Mouse (Mus musculus) activated CD4-positive, CD25-positive, alpha-beta regulatory T cell (primary cell): Measurements from ENCODE around the gene Rab11b. TPM values are rescaled to one million over a fixed set of nuclear protein-coding genes. Genes with fewer than 3 reads are reported as not detected.

Source experiments
- polyA plus RNA-seq, 2 experiments: library from polyadenylated mRNA; unstranded; fragments of 100-300 nt; shearing (Covaris generic); gene quantifications; one replicate each; pipeline ENCODE4 v1.2.1; 2017

Rab11b gene
- polyA plus RNA-seq: 100 to 1,000 TPM; 257 to 293 TPM

DNA sequence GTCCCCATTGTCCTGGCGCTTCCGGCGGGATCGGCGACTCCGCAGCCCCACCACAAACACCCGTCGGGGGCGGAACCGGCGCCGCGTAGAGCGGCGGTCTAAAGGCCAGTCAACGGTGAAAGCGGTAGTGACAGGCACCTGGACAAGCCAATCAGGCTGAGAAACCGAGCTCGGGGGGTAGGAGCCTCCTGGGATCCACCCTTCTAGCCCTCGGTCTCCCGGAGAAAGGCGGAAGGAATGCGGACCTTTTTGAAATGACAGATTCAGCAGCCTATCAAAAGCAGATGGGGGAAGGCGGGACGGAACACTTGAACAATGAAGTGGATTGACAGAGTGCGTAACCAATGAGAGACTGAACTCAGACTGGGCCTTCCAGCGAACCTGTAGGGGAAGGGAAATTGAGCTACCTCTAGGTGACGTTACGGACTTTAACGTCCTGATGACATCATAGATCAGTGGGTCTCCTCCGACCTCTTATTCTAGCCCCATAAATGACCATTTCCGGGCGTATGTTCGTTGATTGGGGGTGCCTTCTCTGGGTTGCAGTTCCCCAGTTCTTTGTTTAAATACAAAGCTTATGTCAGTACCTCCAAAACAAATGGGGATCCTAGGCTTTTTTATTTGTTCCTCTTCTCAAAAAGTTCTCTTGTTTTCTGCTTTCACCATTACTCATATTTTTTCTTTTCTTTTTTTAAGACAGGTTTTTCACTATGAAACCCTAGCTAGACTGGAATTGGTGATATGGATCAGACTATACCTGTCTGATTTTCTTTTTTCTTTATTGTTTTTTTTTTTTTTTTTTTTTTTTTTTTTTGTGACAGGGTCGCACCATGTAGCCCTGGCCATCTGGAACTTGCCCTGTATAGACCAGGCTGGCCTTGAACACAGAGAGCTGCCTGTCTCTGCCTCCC lies at the start of gene Rab11b:
Gene Rab11b, minus strand, starts transcription at position 276 of the 911 bp plus-strand sequence.

DNA sequence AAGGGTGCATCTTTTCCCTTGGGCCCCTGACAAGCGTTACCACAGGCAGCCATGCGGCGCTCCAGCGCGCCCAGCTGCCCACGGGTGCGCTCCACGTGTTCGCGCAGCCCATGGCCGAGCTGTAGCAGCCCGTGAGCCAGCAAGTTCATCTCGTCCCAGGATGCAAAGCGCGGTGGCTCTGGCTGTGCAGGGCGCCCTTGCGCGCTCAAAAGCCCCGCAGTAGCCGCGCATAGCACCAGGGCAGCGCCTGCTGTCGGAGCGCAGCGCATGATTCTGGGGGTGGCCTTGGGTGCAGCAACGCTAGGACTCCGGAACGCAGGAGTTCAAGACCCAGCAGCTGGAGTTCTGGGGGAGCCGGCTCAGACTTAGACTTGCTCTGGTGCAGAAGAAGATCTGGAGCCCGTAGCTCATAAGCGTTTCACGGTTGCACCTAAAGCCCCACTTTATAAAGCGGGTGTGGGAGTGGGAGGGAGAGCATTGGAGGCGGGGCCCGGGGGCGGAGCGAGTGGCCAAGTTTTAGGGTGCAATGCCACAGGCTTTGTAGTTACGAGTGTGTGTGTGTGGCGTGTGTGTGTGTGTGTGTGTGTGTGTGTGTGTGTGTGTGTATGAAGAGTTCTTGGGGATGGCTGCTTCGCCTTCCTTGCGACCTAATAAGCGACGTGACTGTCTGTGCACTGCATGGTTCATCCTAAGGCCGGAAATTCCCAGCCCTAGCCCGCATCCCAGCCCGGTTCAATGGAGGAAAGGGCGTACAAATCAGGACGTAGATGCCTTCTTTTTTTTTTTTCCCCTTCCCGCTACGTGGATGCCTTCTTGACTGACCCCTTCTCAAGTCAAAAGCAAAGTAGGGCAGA lies 21.0 kb upstream of the Rab11b start, which contains the start of gene Angptl4:
Gene Angptl4, minus strand, starts transcription at position 707 of the 854 bp plus-strand sequence.

DNA sequence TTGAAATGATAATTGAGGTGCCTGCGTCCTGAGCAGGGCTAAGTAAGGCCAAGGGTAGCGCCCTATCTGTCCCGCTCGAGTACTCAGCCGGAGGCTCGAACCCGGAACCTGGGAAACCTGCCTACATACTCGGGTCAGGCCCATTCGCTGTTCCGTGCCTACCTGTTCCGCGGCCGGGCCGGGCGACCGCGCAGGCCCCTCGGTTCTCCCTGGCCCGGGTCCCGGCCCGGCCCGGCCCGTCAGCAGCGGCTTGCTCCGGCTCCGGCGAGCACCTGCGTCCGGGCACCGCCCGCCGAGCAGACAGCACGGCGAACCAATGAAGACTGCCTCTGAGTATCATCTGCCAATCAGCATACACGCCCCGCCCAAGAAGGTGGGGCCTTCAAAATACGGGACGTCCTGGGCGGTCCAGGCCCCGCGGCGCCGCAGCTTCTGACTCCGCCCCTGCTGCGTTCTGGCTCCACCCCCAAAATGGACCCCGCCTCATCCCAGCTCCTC lies 41.9 kb downstream of the Rab11b start, which contains the start of gene March2:
Gene March2, minus strand, starts transcription at position 287 of the 498 bp plus-strand sequence.

Other genes starting within 250 kb of the Rab11b start
- 10 to 100 TPM; 63.7 to 99.0 TPM for gene Adamts10, start 236.3 kb downstream of the Rab11b start, polyA plus RNA-seq
- 100 to 1,000 TPM in 1 of 2 experiments, 10 to 100 TPM in 1; 24.4 to 168 TPM for gene Myo1f, start 204.8 kb downstream of the Rab11b start, polyA plus RNA-seq
- gene Zfp414, start 131.4 kb downstream of the Rab11b start, polyA plus RNA-seq: 10 to 100 TPM; 63.4 to 90.3 TPM
- gene Pram1, start 122.5 kb downstream of the Rab11b start, polyA plus RNA-seq: 1 to 10 TPM in 1 of 2 experiments, under 1 TPM in 1; 0.37 to 1.2 TPM
- gene Hnrnpm, start 73.7 kb downstream of the Rab11b start, polyA plus RNA-seq: 100 to 1,000 TPM; 292 to 345 TPM
- 100 to 1,000 TPM; 115 to 135 TPM for gene March2, start 41.9 kb downstream of the Rab11b start, polyA plus RNA-seq
- gene Angptl4, start 21.3 kb upstream of the Rab11b start, polyA plus RNA-seq: 1 to 10 TPM; 2.2 to 9.0 TPM
- gene Kank3, start 50.0 kb upstream of the Rab11b start, polyA plus RNA-seq: 1 to 10 TPM; 5.5 to 8.4 TPM
- 1,000 to 10,000 TPM in 1 of 2 experiments, 100 to 1,000 TPM in 1; 711 to 1,323 TPM for gene Rps28, start 64.0 kb upstream of the Rab11b start, polyA plus RNA-seq
- 100 to 1,000 TPM; 336 to 377 TPM for gene Ndufa7, start 64.0 kb upstream of the Rab11b start, polyA plus RNA-seq
- 10 to 100 TPM; 10.3 to 32.6 TPM for gene Cd320, start 82.6 kb upstream of the Rab11b start, polyA plus RNA-seq
- not detected for gene Gm7029, start 113.3 kb upstream of the Rab11b start, polyA plus RNA-seq
- 10 to 100 TPM in 1 of 2 experiments, 1 to 10 TPM in 1; 5.4 to 10.0 TPM for gene Kifc1, start 130.1 kb upstream of the Rab11b start, polyA plus RNA-seq
- 1 to 10 TPM; 3.2 to 8.3 TPM for gene Platr17, start 144.6 kb upstream of the Rab11b start, polyA plus RNA-seq
- gene Daxx, start 148.9 kb upstream of the Rab11b start, polyA plus RNA-seq: 100 to 1,000 TPM; 126 to 129 TPM
- 100 to 1,000 TPM; 650 to 721 TPM for gene Tapbp, start 155.4 kb upstream of the Rab11b start, polyA plus RNA-seq
- gene Zbtb22, start 155.4 kb upstream of the Rab11b start, polyA plus RNA-seq: 10 to 100 TPM; 18.2 to 18.6 TPM
- gene Rgl2, start 169.0 kb upstream of the Rab11b start, polyA plus RNA-seq: 100 to 1,000 TPM; 109 to 112 TPM
- 100 to 1,000 TPM; 145 to 156 TPM for gene Pfdn6, start 179.8 kb upstream of the Rab11b start, polyA plus RNA-seq
- gene Wdr46, start 180.1 kb upstream of the Rab11b start, polyA plus RNA-seq: 10 to 100 TPM; 46.5 to 72.2 TPM
- gene B3galt4, start 191.0 kb upstream of the Rab11b start, polyA plus RNA-seq: 10 to 100 TPM; 37.5 to 47.5 TPM
- gene Vps52, start 195.3 kb upstream of the Rab11b start, polyA plus RNA-seq: 10 to 100 TPM; 61.1 to 66.8 TPM
- 1,000 to 10,000 TPM; 1,636 to 3,186 TPM for gene Rps18, start 195.5 kb upstream of the Rab11b start, polyA plus RNA-seq
- gene H2-K1, start 239.8 kb upstream of the Rab11b start, polyA plus RNA-seq: over 10,000 TPM; 11,900 to 12,872 TPM